In genomic region chr3:93446128-93446755, GRCm38 (mm10) we compare ENCODE assay signal across 9 mouse cellular contexts. TPM values are rescaled to one million over a fixed set of nuclear protein-coding genes. Genes with fewer than 3 reads are reported as not detected.
DNase-seq lines count a peak whose midpoint lies in the region; ATAC-seq and TF ChIP-seq lines count a peak whose summit lies in the region.
"Had no signal": no experiment of that assay in that cellular context is flagged by ENCODE, and none has a peak within 500 bp of the region (broad histone marks: within the 10 kb centered on the region; RNA-seq: fewer than 3 reads in every experiment).

No protein-coding gene starts in this region.

- TF ChIP-seq POLR2A in kidney, adult 2 months (IDR thresholded peaks at IDR 0.05; ENCODE audit: low read depth, low read length): no peak

- peak; percentile 25 to 75 for DNase-seq in adrenal gland, adult (ENCODE audit: inconsistent age in 2 of 2, low spot score in 1 of 2)
- DNase-seq in adrenal gland, postnatal 4 days (ENCODE audit: low spot score in 2 of 2): no peak
- DNase-seq in cerebellum, adult 11 months: peak; percentile 1
- peak; percentile 46 for DNase-seq in kidney, adult 2 months
- DNase-seq in spleen, postnatal 36 days (ENCODE audit: low spot score in 2 of 2): no peak

- H3K4me3 ChIP-seq in forebrain, embryonic 16.5 days (replicated peaks; ENCODE audit: low read length): peak overlapping the region; percentile 70
- H3K4me3 ChIP-seq in kidney, adult 2 months (ENCODE audit: insufficient read depth, low read depth, low read length): peak overlapping the region; percentile 61
- H3K4me3 ChIP-seq in liver, embryonic 15.5 days (replicated peaks): peak overlapping the region; percentile 42
- H3K4me3 ChIP-seq in neural tube, embryonic 15.5 days (replicated peaks): peak overlapping the region; percentile 66

- H3K27ac ChIP-seq in forebrain, embryonic 16.5 days (ENCODE audit: low read length): no peak overlapping the region
- peak overlapping the region; percentile 57 for H3K27ac ChIP-seq in kidney, adult 2 months (ENCODE audit: insufficient read depth, low read depth, low read length)
- no peak overlapping the region for H3K27ac ChIP-seq in liver, embryonic 15.5 days (replicated peaks)
- no peak overlapping the region for H3K27ac ChIP-seq in neural tube, embryonic 15.5 days (replicated peaks)

- peaks cover 24% of the 10 kb centered on the region for H3K27me3 ChIP-seq in forebrain, embryonic 16.5 days (replicated peaks; ENCODE audit: control insufficient read depth, insufficient read depth, low read length)
- no peaks in the 10 kb centered on the region for H3K27me3 ChIP-seq in kidney, adult 2 months (replicated peaks; ENCODE audit: control insufficient read depth, insufficient read depth, low read length)
- peaks cover 75% of the 10 kb centered on the region for H3K27me3 ChIP-seq in liver, embryonic 15.5 days
- peaks cover 20% of the 10 kb centered on the region for H3K27me3 ChIP-seq in neural tube, embryonic 15.5 days (replicated peaks)

- peak overlapping the region; percentile 35; the same call in 1 of the 2 replicates for H3K9ac ChIP-seq in forebrain, embryonic 16.5 days (replicated peaks; ENCODE audit: low read depth, low read length)
- no peak overlapping the region for H3K9ac ChIP-seq in liver, embryonic 15.5 days
- H3K9ac ChIP-seq in neural tube, embryonic 15.5 days (replicated peaks): peak overlapping the region; percentile 31

- peak overlapping the region; percentile 95 for H3K4me2 ChIP-seq in forebrain, embryonic 16.5 days (ENCODE audit: low read length)
- H3K4me2 ChIP-seq in liver, embryonic 15.5 days: peak overlapping the region; percentile 69
- peak overlapping the region; percentile 97 for H3K4me2 ChIP-seq in neural tube, embryonic 15.5 days

- no peaks in the 10 kb centered on the region for H3K9me3 ChIP-seq in forebrain, embryonic 16.5 days (ENCODE audit: control insufficient read depth, low read length)
- no peaks in the 10 kb centered on the region for H3K9me3 ChIP-seq in liver, embryonic 15.5 days (replicated peaks)
- H3K9me3 ChIP-seq in neural tube, embryonic 15.5 days (replicated peaks): no peaks in the 10 kb centered on the region

- no peak for TF ChIP-seq CTCF in kidney, adult 2 months (conservative IDR thresholded peaks at IDR 0.05; ENCODE audit: insufficient read depth, insufficient read length, low read depth, low read length)

- no peaks in the 10 kb centered on the region for H3K36me3 ChIP-seq in forebrain, embryonic 16.5 days (ENCODE audit: control insufficient read depth, insufficient read depth)
- no peaks in the 10 kb centered on the region for H3K36me3 ChIP-seq in kidney, adult 2 months (ENCODE audit: control insufficient read depth, insufficient read depth, low read length)
- H3K36me3 ChIP-seq in liver, embryonic 15.5 days (replicated peaks): no peaks in the 10 kb centered on the region
- H3K36me3 ChIP-seq in neural tube, embryonic 15.5 days: no peaks in the 10 kb centered on the region

- H3K4me1 ChIP-seq in forebrain, embryonic 16.5 days (replicated peaks; ENCODE audit: control insufficient read depth, insufficient read depth, low read length): peaks cover 25% of the 10 kb centered on the region
- peaks cover 6% of the 10 kb centered on the region; the same call in 1 of the 2 replicates for H3K4me1 ChIP-seq in kidney, adult 2 months (ENCODE audit: control insufficient read depth, insufficient read depth, low read length)
- H3K4me1 ChIP-seq in liver, embryonic 15.5 days (replicated peaks): peaks cover 12% of the 10 kb centered on the region
- peaks cover 44% of the 10 kb centered on the region for H3K4me1 ChIP-seq in neural tube, embryonic 15.5 days

- no peak for ATAC-seq in forebrain, embryonic 16.5 days
- ATAC-seq in liver, embryonic 15.5 days (ENCODE audit: insufficient read depth): no peak
- no peak for ATAC-seq in neural tube, embryonic 15.5 days (ENCODE audit: low FRiP score)

- under 1% methylated on average over 54 of the region's 54 CpGs for WGBS in forebrain, embryonic 16.5 days
- WGBS in kidney, adult 2 months: under 1% methylated on average over 54 of the region's 54 CpGs
- 1% methylated on average over 54 of the region's 54 CpGs for WGBS in liver, embryonic 15.5 days (ENCODE audit: insufficient replicate concordance)
- WGBS in neural tube, embryonic 15.5 days: under 1% methylated on average over 54 of the region's 54 CpGs

RNA-seq across cellular contexts. Expression of gene Tchh, which starts 4.1 kb away (rescaled TPM):
- total RNA-seq in adrenal gland, postnatal 4 days (2021): under 1 TPM; 0.59 to 0.98 TPM
- polyA plus RNA-seq in forebrain, embryonic 16.5 days (2015; fragmentation: Nextera tagmentation; extraction: Ambion mirVana): 0.48 and 0.90 TPM in 2 replicates
- polyA plus RNA-seq in kidney, adult 2 months (2012; rRNA removed): 0.83 and 1.5 TPM in 2 replicates
- polyA plus RNA-seq in liver, embryonic 15.5 days (2015; fragmentation: Nextera tagmentation; extraction: Ambion mirVana): 0.03 and 0.06 TPM in 2 replicates
- polyA plus RNA-seq in neural tube, embryonic 15.5 days (2015; fragmentation: Nextera tagmentation; extraction: Ambion mirVana): 1.3 and 1.6 TPM in 2 replicates
- total RNA-seq: gastrocnemius, postnatal 36 days had no signal

RNA-seq across cellular contexts. Expression of gene Tchhl1, which starts 22.3 kb away (rescaled TPM):
- under 1 TPM in 1 of 2 experiments, not detected in 1; 0.22 TPM for total RNA-seq in adrenal gland, postnatal 4 days (2021)
- polyA plus RNA-seq in forebrain, embryonic 16.5 days (2015; fragmentation: Nextera tagmentation; extraction: Ambion mirVana): not detected in 2 replicates
- 0.34 and 0.47 TPM in 2 replicates for polyA plus RNA-seq in kidney, adult 2 months (2012; rRNA removed)
- polyA plus RNA-seq in liver, embryonic 15.5 days (2015; fragmentation: Nextera tagmentation; extraction: Ambion mirVana): not detected in 2 replicates
- not detected in 2 replicates for polyA plus RNA-seq in neural tube, embryonic 15.5 days (2015; fragmentation: Nextera tagmentation; extraction: Ambion mirVana)
- total RNA-seq: gastrocnemius, postnatal 36 days had no signal

RNA-seq across cellular contexts. Expression of gene Rptn, which starts 52.7 kb away (rescaled TPM):
- not detected for total RNA-seq in adrenal gland, postnatal 4 days (2021)
- polyA plus RNA-seq in forebrain, embryonic 16.5 days (2015; fragmentation: Nextera tagmentation; extraction: Ambion mirVana): not detected in 2 replicates
- not detected in 2 replicates for polyA plus RNA-seq in kidney, adult 2 months (2012; rRNA removed)
- polyA plus RNA-seq in liver, embryonic 15.5 days (2015; fragmentation: Nextera tagmentation; extraction: Ambion mirVana): not detected in 2 replicates
- not detected in 2 replicates for polyA plus RNA-seq in neural tube, embryonic 15.5 days (2015; fragmentation: Nextera tagmentation; extraction: Ambion mirVana)
- total RNA-seq: gastrocnemius, postnatal 36 days had no signal

Comparison
In these comparisons a context has a peak if more than half of its experiments do, and no peak if none do; other contexts are left out.
1. DNase-seq: peak in adrenal gland, adult (2 of 2), cerebellum, adult 11 months (single experiment) and kidney, adult 2 months (single experiment); none in adrenal gland, postnatal 4 days (0 of 2) and spleen, postnatal 36 days (0 of 2).
2. Peak in every context shown above with its lines, with median percentiles within 50 percentile points of each other: H3K4me2 ChIP-seq and H3K4me3 ChIP-seq.